Mouse (Mus musculus) limb, embryonic 13.5 days (tissue): ENCODE data around the gene Klf12. TPM values are rescaled to one million over a fixed set of nuclear protein-coding genes. Genes with fewer than 3 reads are reported as not detected.

Experiments used
- ATAC-seq: fragments of 200-750 bp; cut with Nextera tagmentation; 2 replicates; pipeline ENCODE4 v1.8.0; 2017; ENCODE audit warnings: low read depth, moderate number of reproducible peaks, moderate TSS enrichment; ENCODE audit not compliant: low FRiP score
- H3K27ac ChIP-seq: fragments of 300-500 bp; sonication (generic); 2 replicates; pipeline ENCODE4 v1.5.1; 2015; ENCODE audit warnings: inconsistent platforms, mild to moderate bottlenecking, moderate library complexity
- H3K27me3 ChIP-seq: fragments of 300-500 bp; sonication (generic); 2 replicates; pipeline ENCODE4 v1.6.1; 2015; ENCODE audit warnings: mild to moderate bottlenecking, inconsistent platforms
- H3K36me3 ChIP-seq: fragments of 300-500 bp; sonication (generic); 2 replicates; pipeline ENCODE4 v1.6.1; 2015; ENCODE audit warnings: inconsistent platforms, mild to moderate bottlenecking, moderate library complexity
- H3K4me1 ChIP-seq: fragments of 300-500 bp; sonication (generic); 2 replicates; pipeline ENCODE4 v1.6.1; 2015; ENCODE audit warnings: inconsistent platforms
- H3K4me2 ChIP-seq: fragments of 300-500 bp; sonication (generic); replicated peaks from 2 replicates; pipeline ENCODE4 v1.6.1; 2015; ENCODE audit warnings: inconsistent platforms, mild to moderate bottlenecking, moderate library complexity
- H3K4me3 ChIP-seq: fragments of 300-500 bp; sonication (generic); 2 replicates; pipeline ENCODE4 v1.5.1; 2015; ENCODE audit warnings: moderate library complexity, mild to moderate bottlenecking, inconsistent platforms
- H3K9ac ChIP-seq: fragments of 300-500 bp; sonication (generic); 2 replicates; pipeline ENCODE4 v1.6.1; 2015; ENCODE audit warnings: mild to moderate bottlenecking, inconsistent platforms
- H3K9me3 ChIP-seq: fragments of 300-500 bp; sonication (generic); 2 replicates; pipeline ENCODE4 v1.6.1; 2016; ENCODE audit warnings: inconsistent platforms
- WGBS: fragments of 180-500 bp; shearing (Covaris S2); methylation state at CpG from one replicate; pipeline ENCODE4 v1.1.7; 2015; 5-methylcytosine and 5-hydroxymethylcytosine counted together
- polyA plus RNA-seq: library from polyadenylated mRNA; unstranded; fragments of >200 nt; fragmentation: Nextera tagmentation; extraction: Ambion mirVana; gene quantifications from 2 replicates; pipeline ENCODE4 v1.2.1, GENCODE M21; 2015

Gene Klf12
- polyA plus RNA-seq = 40.5 and 41.7 TPM in 2 replicates

DNA sequence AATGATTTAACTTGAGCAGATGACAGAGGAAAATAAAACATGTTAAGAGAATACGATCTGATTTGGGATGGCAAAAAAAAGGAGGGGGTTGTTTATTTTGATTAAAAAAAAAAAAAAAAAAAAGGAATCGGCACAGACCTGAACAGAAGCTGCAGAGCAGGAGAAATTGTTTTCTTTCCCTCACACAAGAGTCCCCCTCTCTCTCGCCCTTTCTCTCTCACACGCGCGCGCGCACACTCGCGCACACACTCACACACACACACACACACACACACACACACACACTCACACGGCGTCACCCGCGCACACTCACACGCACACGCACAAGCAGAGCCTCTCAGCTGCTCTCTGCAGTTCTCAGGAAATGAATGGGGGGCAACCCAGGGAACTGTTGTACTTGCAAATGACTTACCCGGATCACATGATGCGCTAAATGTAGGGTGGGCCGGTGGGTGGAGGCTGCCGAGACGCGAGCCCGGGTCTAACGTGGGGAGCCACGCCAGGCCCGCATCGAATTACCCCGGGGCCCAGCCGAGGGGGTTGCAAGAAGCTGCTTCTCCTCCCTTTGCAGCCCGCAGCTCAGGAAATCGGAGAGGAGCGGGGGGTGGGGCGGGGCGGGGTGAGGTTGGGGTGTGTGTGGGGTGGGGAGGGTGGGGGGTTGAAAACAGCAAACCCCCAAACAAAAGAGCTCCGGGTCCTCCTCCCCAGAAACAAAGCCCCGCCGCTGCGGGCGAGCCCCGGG lies at the start of gene Klf12:
Klf12 (minus strand) TSS at position 561 of the 742 bp plus-strand sequence.
- H3K9me3 ChIP-seq = peaks cover 7% of the 10 kb centered on the region; the same call in 1 of the 2 replicates
- H3K36me3 ChIP-seq = 0 out of 2 replicates have a peak, but pooled peaks cover 6% of the 10 kb centered on the region
- peak within 1 kb of the TSS; percentile 81 for H3K9ac ChIP-seq
- H3K27me3 ChIP-seq = no peaks in the 10 kb centered on the region
- H3K4me2 ChIP-seq = peak within 1 kb of the TSS; percentile 85
- ATAC-seq = peak; percentile 89
- peak within 1 kb of the TSS; percentile 69 for H3K4me3 ChIP-seq
- peaks cover 22% of the 10 kb centered on the region for H3K4me1 ChIP-seq
- H3K27ac ChIP-seq = peak within 1 kb of the TSS; percentile 98
- WGBS = under 1% methylated on average over 32 of the region's 40 CpGs

GRCm38 (mm10) chr14:100333369-100333768 lies 48.9 kb upstream of the Klf12 start:
- Histone ChIP-seq H3K4me3 (no peak overlapping the region), H3K36me3 (no peaks in the 10 kb centered on the region), H3K9ac (no peak overlapping the region), H3K4me2 (no peak overlapping the region), H3K4me1 (no peaks in the 10 kb centered on the region), H3K9me3 (no peaks in the 10 kb centered on the region), H3K27me3 (no peaks in the 10 kb centered on the region), H3K27ac (no peak overlapping the region)
- 68% methylated on average over 2 of the region's 2 CpGs for WGBS
- ATAC-seq = no peak

- Histone ChIP-seq H3K4me2 (no peak overlapping the region), H3K27ac (no peak overlapping the region), H3K4me1 (0 out of 2 replicates have a peak, but pooled peaks cover 5% of the 10 kb centered on the region), H3K4me3 (no peak overlapping the region), H3K36me3 (no peaks in the 10 kb centered on the region), H3K9ac (no peak overlapping the region), H3K9me3 (no peaks in the 10 kb centered on the region), H3K27me3 (no peaks in the 10 kb centered on the region)
- WGBS = 62% methylated on average over 6 of the region's 6 CpGs
- no peak for ATAC-seq
Observed at GRCm38 (mm10) chr14:100328602-100329276, 44.3 kb upstream of the Klf12 start.

DNA sequence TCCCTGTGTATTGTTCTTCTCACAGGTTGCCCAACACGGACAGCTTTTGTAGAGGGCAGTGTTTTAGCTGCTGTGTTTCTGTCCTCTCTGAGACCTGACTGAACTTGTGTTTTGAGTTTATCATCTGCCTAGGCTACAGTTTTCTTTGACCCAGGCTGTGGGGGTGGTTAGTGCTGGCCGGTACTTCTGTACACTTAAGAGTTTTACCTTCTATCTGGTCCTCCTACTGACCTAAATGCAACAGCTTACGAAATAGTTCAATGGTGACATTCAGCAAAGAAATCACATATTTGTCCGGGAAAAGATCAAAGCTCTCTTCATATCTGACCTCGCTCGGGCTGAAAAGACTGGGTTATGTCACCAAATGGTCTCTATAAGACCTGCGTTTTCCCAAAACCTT lies 39.8 kb upstream of the Klf12 start:
- no peak overlapping the region for H3K9ac ChIP-seq
- H3K4me1 ChIP-seq = 0 out of 2 replicates have a peak, but pooled peaks cover 5% of the 10 kb centered on the region
- H3K27me3 ChIP-seq = no peaks in the 10 kb centered on the region
- WGBS = 67% methylated on average over 7 of the region's 7 CpGs
- peaks cover 11% of the 10 kb centered on the region; the same call in 1 of the 2 replicates for H3K9me3 ChIP-seq
- H3K4me2 ChIP-seq = no peak overlapping the region
- no peak overlapping the region for H3K27ac ChIP-seq
- H3K4me3 ChIP-seq = no peak overlapping the region
- ATAC-seq = no peak
- H3K36me3 ChIP-seq = no peaks in the 10 kb centered on the region

GRCm38 (mm10) chr14:100322012-100322411 lies 37.5 kb upstream of the Klf12 start:
- Histone ChIP-seq H3K9ac (no peak overlapping the region), H3K4me2 (no peak overlapping the region), H3K4me1 (0 out of 2 replicates have a peak, but pooled peaks cover 5% of the 10 kb centered on the region), H3K36me3 (no peaks in the 10 kb centered on the region), H3K27me3 (no peaks in the 10 kb centered on the region), H3K27ac (no peak overlapping the region), H3K9me3 (peaks cover 11% of the 10 kb centered on the region; the same call in 1 of the 2 replicates), H3K4me3 (no peak overlapping the region)
- WGBS = 93% methylated on average over 6 of the region's 6 CpGs
- ATAC-seq = no peak

DNA sequence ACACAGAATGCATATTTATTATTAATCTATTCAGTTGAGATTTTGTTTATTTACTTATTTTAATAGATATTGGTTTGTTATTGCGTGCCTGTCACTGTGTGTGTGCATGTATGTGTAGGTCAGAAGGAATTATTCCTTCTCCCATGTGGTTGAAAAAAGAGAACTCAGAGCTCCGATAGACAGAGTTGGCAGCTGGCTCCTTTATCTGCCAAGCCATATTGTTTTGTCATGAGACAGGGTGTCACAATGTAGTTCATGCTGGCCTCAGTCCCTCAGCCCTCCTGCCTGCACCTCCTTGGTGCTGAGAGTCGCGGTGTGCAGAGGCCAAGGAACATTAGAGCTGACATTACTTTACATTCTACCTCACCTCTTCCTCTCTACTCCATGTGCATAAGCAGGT lies 32.3 kb upstream of the Klf12 start:
- no peak for ATAC-seq

GRCm38 (mm10) chr14:100314099-100314498 lies 29.6 kb upstream of the Klf12 start:
- no peak overlapping the region for H3K4me3 ChIP-seq
- ATAC-seq = no peak
- no peak overlapping the region for H3K9ac ChIP-seq
- no peaks in the 10 kb centered on the region for H3K9me3 ChIP-seq
- H3K4me2 ChIP-seq = no peak overlapping the region
- H3K27me3 ChIP-seq = no peaks in the 10 kb centered on the region
- no peak overlapping the region for H3K27ac ChIP-seq
- H3K4me1 ChIP-seq = no peaks in the 10 kb centered on the region
- no peaks in the 10 kb centered on the region for H3K36me3 ChIP-seq
- 85% methylated on average over 4 of the region's 4 CpGs for WGBS

More for the DNA sequence above, 32.3 kb upstream of the Klf12 start:
- no peak overlapping the region for H3K27ac ChIP-seq
- 86% methylated on average over 4 of the region's 4 CpGs for WGBS
- H3K36me3 ChIP-seq = no peaks in the 10 kb centered on the region
- no peak overlapping the region for H3K4me2 ChIP-seq
- no peak overlapping the region for H3K4me3 ChIP-seq
- H3K9ac ChIP-seq = no peak overlapping the region
- H3K9me3 ChIP-seq = 0 out of 2 replicates have a peak, but pooled peaks cover under 1% of the 10 kb centered on the region
- H3K27me3 ChIP-seq = no peaks in the 10 kb centered on the region
- H3K4me1 ChIP-seq = no peaks in the 10 kb centered on the region

- H3K27me3 ChIP-seq = no peaks in the 10 kb centered on the region
- peaks cover 3% of the 10 kb centered on the region; the same call in 1 of the 2 replicates for H3K4me1 ChIP-seq
- no peak for ATAC-seq
- H3K27ac ChIP-seq = no peak overlapping the region
- H3K36me3 ChIP-seq = no peaks in the 10 kb centered on the region
- 88% methylated on average over 1 of the region's 1 CpGs for WGBS
- H3K9ac ChIP-seq = no peak overlapping the region
- H3K4me3 ChIP-seq = no peak overlapping the region
- no peak overlapping the region for H3K4me2 ChIP-seq
- no peaks in the 10 kb centered on the region for H3K9me3 ChIP-seq
Observed at GRCm38 (mm10) chr14:100300905-100301304, 16.4 kb upstream of the Klf12 start.

GRCm38 (mm10) chr14:100298892-100299291 lies 14.4 kb upstream of the Klf12 start:
- WGBS = 23% methylated on average over 6 of the region's 6 CpGs
- no peak overlapping the region for H3K27ac ChIP-seq
- no peaks in the 10 kb centered on the region for H3K27me3 ChIP-seq
- no peaks in the 10 kb centered on the region for H3K36me3 ChIP-seq
- no peak overlapping the region for H3K9ac ChIP-seq
- no peak for ATAC-seq
- H3K9me3 ChIP-seq = no peaks in the 10 kb centered on the region
- H3K4me2 ChIP-seq = no peak overlapping the region
- peaks cover 3% of the 10 kb centered on the region; the same call in 1 of the 2 replicates for H3K4me1 ChIP-seq
- H3K4me3 ChIP-seq = no peak overlapping the region

GRCm38 (mm10) chr14:100286586-100287241 lies 2.2 kb upstream of the Klf12 start:
- peak overlapping the region; percentile 69 for H3K4me3 ChIP-seq
- H3K27ac ChIP-seq = peak overlapping the region; percentile 98
- peaks cover 14% of the 10 kb centered on the region for H3K4me1 ChIP-seq
- H3K27me3 ChIP-seq = no peaks in the 10 kb centered on the region
- peak overlapping the region; percentile 85 for H3K4me2 ChIP-seq
- no peaks in the 10 kb centered on the region for H3K9me3 ChIP-seq
- H3K9ac ChIP-seq = peak overlapping the region; percentile 81
- no peaks in the 10 kb centered on the region for H3K36me3 ChIP-seq
- WGBS = 4% methylated on average over 19 of the region's 19 CpGs
- ATAC-seq = no peak

DNA sequence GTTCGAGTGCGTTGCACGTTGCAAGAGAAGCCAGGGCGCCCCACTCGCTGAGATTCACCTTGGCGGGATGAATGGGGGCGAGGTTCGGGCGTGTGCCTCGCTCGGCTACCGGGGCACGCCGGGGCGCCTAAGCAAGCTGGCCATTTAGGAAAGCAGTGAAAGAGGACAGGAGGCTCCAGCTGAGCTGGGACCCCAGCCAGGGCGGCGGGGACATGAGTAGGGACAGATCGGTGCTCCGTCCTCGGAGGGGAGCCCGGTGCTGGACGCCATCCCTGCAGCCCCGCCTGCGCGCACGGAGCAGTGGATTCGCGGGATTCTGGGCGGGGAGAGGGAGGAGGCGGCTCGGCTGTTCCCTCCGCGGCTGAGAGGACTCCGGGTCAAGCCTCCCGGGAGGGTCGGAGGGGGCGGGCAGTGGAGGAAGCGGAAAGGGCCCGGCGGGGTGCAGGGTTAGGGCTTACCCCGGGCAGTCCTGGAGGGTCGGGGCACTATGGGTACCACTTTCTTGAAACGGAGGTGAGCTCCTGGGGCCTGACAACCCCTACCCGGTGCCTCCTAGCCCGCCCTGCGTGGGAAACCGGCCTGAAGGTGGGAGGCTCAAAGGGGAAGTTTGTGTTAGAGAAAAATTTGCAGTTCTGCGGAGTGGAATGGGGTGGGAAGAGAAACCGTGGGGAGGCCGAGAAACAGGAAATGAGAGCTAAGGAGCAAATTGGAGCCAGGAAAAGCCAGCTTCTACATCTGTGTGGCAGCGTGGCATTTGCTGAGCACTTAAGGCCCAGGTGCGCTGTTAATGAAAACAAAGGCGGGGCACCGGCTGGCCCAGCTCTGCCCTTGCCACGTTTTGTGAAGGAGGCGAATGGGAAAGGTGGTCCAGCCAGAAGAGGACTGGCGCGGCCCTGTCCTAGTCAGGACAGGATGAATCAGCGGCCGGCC lies 1.4 kb upstream of the Klf12 start:
- Histone ChIP-seq H3K36me3 (no peaks in the 10 kb centered on the region), H3K4me2 (peak overlapping the region; percentile 85), H3K27ac (peak overlapping the region; percentile 98), H3K9ac (peak overlapping the region; percentile 81), H3K4me1 (peaks cover 18% of the 10 kb centered on the region), H3K9me3 (no peaks in the 10 kb centered on the region), H3K4me3 (peak overlapping the region; percentile 69), H3K27me3 (no peaks in the 10 kb centered on the region)
- ATAC-seq = peak; percentile 29
- WGBS = under 1% methylated on average over 60 of the region's 60 CpGs
